Comparison of ENCODE assay signal across 10 mouse cellular contexts in the genomic region with DNA sequence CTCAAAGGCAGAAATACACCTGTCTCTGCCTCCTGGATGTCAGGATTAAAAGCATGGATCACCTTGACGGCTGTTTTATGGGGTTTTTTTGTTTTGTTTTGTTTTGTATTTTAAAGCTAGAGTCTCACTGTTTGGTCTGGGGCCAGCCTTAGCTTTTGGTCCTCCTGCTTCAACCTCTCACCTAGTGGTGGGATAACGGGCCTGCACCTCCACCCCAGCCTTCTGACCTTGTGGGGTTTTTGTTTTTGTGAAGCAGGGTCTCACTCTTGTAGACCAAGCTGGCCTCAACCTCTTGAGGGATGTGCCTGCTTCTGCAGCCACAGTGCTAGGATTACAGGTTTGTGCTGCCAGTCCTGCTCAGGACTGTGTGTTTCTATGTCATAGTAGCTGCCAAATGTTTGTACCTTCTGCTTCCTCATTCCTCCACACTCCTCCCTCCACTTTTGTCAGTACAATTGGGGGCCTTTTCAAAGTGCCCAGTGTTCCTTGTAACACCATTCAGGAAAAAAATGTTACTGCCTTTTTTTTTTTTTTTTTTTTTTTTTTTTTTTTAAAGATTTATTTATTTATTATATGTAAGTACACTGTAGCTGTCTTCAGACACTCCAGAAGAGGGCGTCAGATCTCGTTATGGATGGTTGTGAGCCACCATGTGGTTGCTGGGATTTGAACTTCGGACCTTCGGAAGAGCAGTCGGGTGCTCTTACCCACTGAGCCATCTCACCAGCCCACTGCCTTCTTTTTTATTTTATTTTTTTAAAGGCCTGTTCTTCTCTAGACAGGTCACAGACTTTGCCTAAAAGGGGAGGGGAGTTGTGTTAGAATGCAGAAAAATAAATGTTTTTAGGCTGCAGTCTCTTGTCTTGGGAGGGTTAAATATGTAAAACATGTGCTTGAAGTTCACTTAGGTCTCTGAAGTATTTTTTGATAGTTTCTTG. TPM values are rescaled to one million over a fixed set of nuclear protein-coding genes. Genes with fewer than 3 reads are reported as not detected.
DNase-seq lines count a peak whose midpoint lies in the region; ATAC-seq and TF ChIP-seq lines count a peak whose summit lies in the region.
"Had no signal": no experiment of that assay in that cellular context is flagged by ENCODE, and none has a peak within 500 bp of the region (broad histone marks: within the 10 kb centered on the region; RNA-seq: fewer than 3 reads in every experiment).

No protein-coding gene starts in this region.

- 0 out of 2 replicates have a peak overlapping the region, but pooled peaks have one; percentile 2 for H3K9ac ChIP-seq in heart, adult 2 months (ENCODE audit: low read depth, low read length)
- H3K9ac ChIP-seq in neural tube, embryonic 12.5 days, result no peak overlapping the region
- peak overlapping the region; percentile 99 for H3K9ac ChIP-seq in liver, embryonic 14.5 days (replicated peaks)
- H3K9ac ChIP-seq: embryonic facial prominence, embryonic 15.5 days had no signal

- peaks cover 2% of the 10 kb centered on the region for H3K36me3 ChIP-seq in heart, adult 2 months (ENCODE audit: control insufficient read depth, insufficient read depth, low read length)
- no peaks in the 10 kb centered on the region for H3K36me3 ChIP-seq in neural tube, embryonic 12.5 days
- no peaks in the 10 kb centered on the region; the same call in 1 of the 2 replicates for H3K36me3 ChIP-seq in liver, embryonic 14.5 days (replicated peaks; ENCODE audit: control insufficient read depth, insufficient read depth, low read depth)
- H3K36me3 ChIP-seq: embryonic facial prominence, embryonic 15.5 days had no signal

- no peak for TF ChIP-seq EP300 in heart, adult 2 months (IDR thresholded peaks at IDR 0.05; ENCODE audit: insufficient read depth, low read depth, low read length)
- TF ChIP-seq EP300 in liver, embryonic 14.5 days (IDR thresholded peaks at IDR 0.05; ENCODE audit: low read depth), result no peak

- H3K4me3 ChIP-seq in heart, adult 2 months, result no peak overlapping the region
- H3K4me3 ChIP-seq in neural tube, embryonic 12.5 days, result no peak overlapping the region
- H3K4me3 ChIP-seq in liver, embryonic 14.5 days (ENCODE audit: insufficient read depth in 1 of 2, low read depth in 2 of 2, low read length in 2 of 2), result peak overlapping the region in 1 of 2 experiments; percentile 98; a peak in 2 of 4 replicates

- H3K27ac ChIP-seq in heart, adult 2 months, result no peak overlapping the region
- no peak overlapping the region for H3K27ac ChIP-seq in neural tube, embryonic 12.5 days
- peak overlapping the region; percentile 53 for H3K27ac ChIP-seq in liver, embryonic 14.5 days
- H3K27ac ChIP-seq: embryonic facial prominence, embryonic 15.5 days had no signal

- H3K27me3 ChIP-seq in heart, adult 2 months (ENCODE audit: control insufficient read depth, insufficient read depth, low read length), result no peaks in the 10 kb centered on the region
- no peaks in the 10 kb centered on the region for H3K27me3 ChIP-seq in neural tube, embryonic 12.5 days (replicated peaks)
- no peaks in the 10 kb centered on the region for H3K27me3 ChIP-seq in liver, embryonic 14.5 days (ENCODE audit: control insufficient read depth, insufficient read depth, low read length)
- H3K27me3 ChIP-seq: embryonic facial prominence, embryonic 15.5 days had no signal

- 78% methylated on average over 5 of the region's 7 CpGs for WGBS in heart, adult 2 months
- WGBS in neural tube, embryonic 12.5 days, result 70% methylated on average over 6 of the region's 7 CpGs
- 65% methylated on average over 5 of the region's 7 CpGs for WGBS in liver, embryonic 14.5 days (ENCODE audit: insufficient replicate concordance)

- no peak for ATAC-seq in neural tube, embryonic 12.5 days (ENCODE audit: low FRiP score, low read depth)
- ATAC-seq in liver, embryonic 14.5 days (ENCODE audit: insufficient read depth), result no peak

- peak; percentile 33 for TF ChIP-seq CTCF in heart, adult 2 months (IDR thresholded peaks at IDR 0.05)
- peak; percentile 74 for TF ChIP-seq CTCF in liver, embryonic 14.5 days (IDR thresholded peaks at IDR 0.05; ENCODE audit: low read depth)

- TF ChIP-seq POLR2A in heart, adult 2 months (IDR thresholded peaks at IDR 0.05; ENCODE audit: insufficient read depth, low read depth, low read length), result no peak

- peaks cover 10% of the 10 kb centered on the region for H3K79me2 ChIP-seq in heart, adult 2 months (replicated peaks; ENCODE audit: control insufficient read depth, insufficient read depth, low read length)

- no peaks in the 10 kb centered on the region for H3K9me3 ChIP-seq in neural tube, embryonic 12.5 days
- no peaks in the 10 kb centered on the region for H3K9me3 ChIP-seq in liver, embryonic 14.5 days (ENCODE audit: control insufficient read depth, low read length)
- H3K9me3 ChIP-seq: embryonic facial prominence, embryonic 15.5 days had no signal

- peaks cover 13% of the 10 kb centered on the region for H3K4me1 ChIP-seq in heart, adult 2 months (ENCODE audit: control insufficient read depth, insufficient read depth, low read length)
- peaks cover 21% of the 10 kb centered on the region for H3K4me1 ChIP-seq in neural tube, embryonic 12.5 days
- H3K4me1 ChIP-seq in liver, embryonic 14.5 days (replicated peaks; ENCODE audit: control insufficient read depth in 2 of 2, insufficient read depth in 2 of 2, low read length in 1 of 2), result peaks cover 51 to 55% of the 10 kb centered on the region in 2 experiments

- peak overlapping the region; percentile 87; the same call in 1 of the 2 replicates for H3K4me2 ChIP-seq in neural tube, embryonic 12.5 days (replicated peaks)
- H3K4me2 ChIP-seq in liver, embryonic 14.5 days (ENCODE audit: low read depth), result peak overlapping the region; percentile 99

- DNase-seq in heart, adult 2 months, result no peak
- DNase-seq in heart, adult 9 months (ENCODE audit: low spot score in 2 of 2), result no peak
- DNase-seq in neural tube, embryonic 10.5 days (ENCODE audit: extremely low spot score, low spot score), result no peak
- DNase-seq in liver, embryonic 14.5 days (ENCODE audit: low read depth in 3 of 3, low spot score in 3 of 3), result no peak
- DNase-seq in right cerebral cortex, postnatal 36 days (ENCODE audit: low spot score in 2 of 2), result no peak
- no peak for DNase-seq in layer of hippocampus, postnatal 10 days (ENCODE audit: low spot score in 2 of 2)
- no peak for DNase-seq in layer of hippocampus, adult 11-12 months (ENCODE audit: low spot score)

- intact Hi-C loops in heart, adult 2 months (cut with DNase I), result no loop called here

RNA-seq across cellular contexts. Expression of a gene that starts 3.1 kb away (rescaled TPM):
- 1 to 10 TPM; 3.0 to 3.9 TPM for total RNA-seq in heart, adult 2 months (2021)
- polyA plus RNA-seq in heart, adult 2 months (2012; rRNA removed), result 1.1 and 2.3 TPM in 2 replicates
- 7.0 and 7.1 TPM in 2 replicates for polyA plus RNA-seq in neural tube, embryonic 12.5 days (2016; fragmentation: Nextera tagmentation; extraction: Ambion mirVana)
- 1.5 and 2.6 TPM in 2 replicates for polyA plus RNA-seq in liver, embryonic 14.5 days (2012; rRNA removed)
- polyA plus RNA-seq in liver, embryonic 14.5 days (2014; fragmentation: Nextera tagmentation; extraction: Ambion mirVana), result 3.5 and 4.4 TPM in 2 replicates
- total RNA-seq in layer of hippocampus, postnatal 10 days (2021), result 1 to 10 TPM; 5.6 to 6.1 TPM

RNA-seq across cellular contexts. Expression of a gene that starts 3.7 kb away (rescaled TPM):
- total RNA-seq in heart, adult 2 months (2021), result 1 to 10 TPM; 6.8 to 7.9 TPM
- polyA plus RNA-seq in heart, adult 2 months (2012; rRNA removed), result 6.0 and 13.4 TPM in 2 replicates
- polyA plus RNA-seq in neural tube, embryonic 12.5 days (2016; fragmentation: Nextera tagmentation; extraction: Ambion mirVana), result 15.1 and 17.9 TPM in 2 replicates
- 5.1 and 5.6 TPM in 2 replicates for polyA plus RNA-seq in liver, embryonic 14.5 days (2012; rRNA removed)
- 7.2 and 7.8 TPM in 2 replicates for polyA plus RNA-seq in liver, embryonic 14.5 days (2014; fragmentation: Nextera tagmentation; extraction: Ambion mirVana)
- 10 to 100 TPM; 16.9 to 20.9 TPM for total RNA-seq in layer of hippocampus, postnatal 10 days (2021)

RNA-seq across cellular contexts. Expression of a gene that starts 30.8 kb away (rescaled TPM):
- total RNA-seq in heart, adult 2 months (2021), result 1 to 10 TPM; 5.0 to 5.1 TPM
- polyA plus RNA-seq in heart, adult 2 months (2012; rRNA removed), result 6.6 and 7.7 TPM in 2 replicates
- 5.2 and 5.6 TPM in 2 replicates for polyA plus RNA-seq in neural tube, embryonic 12.5 days (2016; fragmentation: Nextera tagmentation; extraction: Ambion mirVana)
- polyA plus RNA-seq in liver, embryonic 14.5 days (2012; rRNA removed), result 1.0 and 1.3 TPM in 2 replicates
- 1.4 and 1.9 TPM in 2 replicates for polyA plus RNA-seq in liver, embryonic 14.5 days (2014; fragmentation: Nextera tagmentation; extraction: Ambion mirVana)
- total RNA-seq in layer of hippocampus, postnatal 10 days (2021), result 10 to 100 TPM; 62.3 to 75.3 TPM

RNA-seq across cellular contexts. Expression of a gene that starts 44.2 kb away (rescaled TPM):
- under 1 TPM; 0.14 to 0.16 TPM for total RNA-seq in heart, adult 2 months (2021)
- polyA plus RNA-seq in heart, adult 2 months (2012; rRNA removed), result 0.09 and 0.41 TPM in 2 replicates
- polyA plus RNA-seq in neural tube, embryonic 12.5 days (2016; fragmentation: Nextera tagmentation; extraction: Ambion mirVana), result 0.75 and 0.83 TPM in 2 replicates
- polyA plus RNA-seq in liver, embryonic 14.5 days (2012; rRNA removed), result 0.03 and 0.04 TPM in 2 replicates
- polyA plus RNA-seq in liver, embryonic 14.5 days (2014; fragmentation: Nextera tagmentation; extraction: Ambion mirVana), result 0.09 TPM in 1 of 2 replicates, not detected in the other
- 1 to 10 TPM; 1.5 to 2.5 TPM for total RNA-seq in layer of hippocampus, postnatal 10 days (2021)
- polyA plus RNA-seq: macrophage had no signal

RNA-seq across cellular contexts. Expression of a gene that starts 48.5 kb away (rescaled TPM):
- total RNA-seq in heart, adult 2 months (2021), result 1 to 10 TPM; 1.0 to 1.7 TPM
- polyA plus RNA-seq in heart, adult 2 months (2012; rRNA removed), result 1.1 and 2.3 TPM in 2 replicates
- 5.0 and 5.8 TPM in 2 replicates for polyA plus RNA-seq in neural tube, embryonic 12.5 days (2016; fragmentation: Nextera tagmentation; extraction: Ambion mirVana)
- 0.21 and 0.32 TPM in 2 replicates for polyA plus RNA-seq in liver, embryonic 14.5 days (2012; rRNA removed)
- polyA plus RNA-seq in liver, embryonic 14.5 days (2014; fragmentation: Nextera tagmentation; extraction: Ambion mirVana), result 0.14 and 0.25 TPM in 2 replicates
- total RNA-seq in layer of hippocampus, postnatal 10 days (2021), result 10 to 100 TPM; 48.9 to 52.7 TPM
